Mouse (Mus musculus) forebrain, embryonic 11.5 days (tissue): ENCODE results near the gene Hectd3. TPM values are rescaled to one million over a fixed set of nuclear protein-coding genes. Genes with fewer than 3 reads are reported as not detected.

Experiments
- polyA plus RNA-seq: library from polyadenylated mRNA; unstranded; fragments of >200 nt; fragmentation: Nextera tagmentation; extraction: Ambion mirVana; gene quantifications from 2 replicates; pipeline ENCODE4 v1.2.1, GENCODE M21; 2014

Gene Hectd3
- polyA plus RNA-seq, 1 experiment from 2014 or later = 13.7 TPM

Other genes starting within 250 kb of the Hectd3 start
- 34.3 and 37.0 TPM in 2 replicates for gene Toe1, start 187.7 kb upstream of the Hectd3 start, polyA plus RNA-seq
- 20.3 and 20.9 TPM in 2 replicates for gene Mutyh, start 187.6 kb upstream of the Hectd3 start, polyA plus RNA-seq
- gene Hpdl, start 173.6 kb upstream of the Hectd3 start, polyA plus RNA-seq = 1.5 and 1.6 TPM in 2 replicates
- 10.9 and 12.4 TPM in 2 replicates for gene Zswim5, start 117.9 kb upstream of the Hectd3 start, polyA plus RNA-seq
- 84.1 and 88.3 TPM in 2 replicates for gene Urod, start 904 bp upstream of the Hectd3 start, polyA plus RNA-seq
- gene Eif2b3, start 24.1 kb downstream of the Hectd3 start, polyA plus RNA-seq = 45.7 and 47.5 TPM in 2 replicates
- gene Ptch2, start 100.8 kb downstream of the Hectd3 start, polyA plus RNA-seq = 5.8 and 6.4 TPM in 2 replicates
- gene Btbd19, start 130.4 kb downstream of the Hectd3 start, polyA plus RNA-seq = 4.1 and 6.5 TPM in 2 replicates
- not detected in 2 replicates for gene Tctex1d4, start 131.5 kb downstream of the Hectd3 start, polyA plus RNA-seq
- 16.0 and 17.4 TPM in 2 replicates for gene Plk3, start 138.6 kb downstream of the Hectd3 start, polyA plus RNA-seq
- 797 and 841 TPM in 2 replicates for gene Rps8, start 160.9 kb downstream of the Hectd3 start, polyA plus RNA-seq
- gene Kif2c, start 187.3 kb downstream of the Hectd3 start, polyA plus RNA-seq = 111 and 116 TPM in 2 replicates